Mouse (Mus musculus) lung, adult 2 months (tissue): ENCODE results near the gene Ropn1l. TPM values are rescaled to one million over a fixed set of nuclear protein-coding genes. Genes with fewer than 3 reads are reported as not detected.

ENCODE experiments used
- DNase-seq: peaks from one replicate; pipeline ENCODE4 v3.0.0; 2022
- H3K4me1 ChIP-seq: fragments of 200-500 bp; 2 replicates; pipeline ENCODE4 v1.6.1; 2011; ENCODE audit warnings: low read length; ENCODE audit not compliant: control insufficient read depth, insufficient read depth
- H3K4me3 ChIP-seq: fragments of 200-500 bp; replicated peaks from 2 replicates; pipeline ENCODE3; 2011; ENCODE audit warnings: low read depth, mild to moderate bottlenecking, control low read depth, low read length; ENCODE audit errors: extremely low read depth
- CTCF ChIP-seq: fragments of 200-500 bp; IDR thresholded peaks from 2 replicates; pipeline ENCODE4 v1.5.1; 2011; ENCODE audit warnings: mild to moderate bottlenecking, low read length, control low read depth; ENCODE audit not compliant: insufficient read depth
- POLR2A ChIP-seq: fragments of 200-500 bp; IDR thresholded peaks from 2 replicates; pipeline ENCODE4 v1.6.1; 2011; ENCODE audit warnings: low read depth, mild to moderate bottlenecking, control low read depth, low read length, borderline replicate concordance; ENCODE audit errors: extremely low read depth
- WGBS: fragments of 180-500 bp; shearing (Covaris S2); methylation state at CpG from one replicate; pipeline ENCODE4 v1.1.7; 2018; 5-methylcytosine and 5-hydroxymethylcytosine counted together
- polyA plus RNA-seq: library from polyadenylated mRNA; depleted of rRNA; stranded (reverse); fragments of >200 nt; gene quantifications from 2 replicates; pipeline ENCODE4 v1.2.3, GENCODE M21; 2012

Gene Ropn1l
- polyA plus RNA-seq, 1 experiment, result 2.1 TPM

DNA sequence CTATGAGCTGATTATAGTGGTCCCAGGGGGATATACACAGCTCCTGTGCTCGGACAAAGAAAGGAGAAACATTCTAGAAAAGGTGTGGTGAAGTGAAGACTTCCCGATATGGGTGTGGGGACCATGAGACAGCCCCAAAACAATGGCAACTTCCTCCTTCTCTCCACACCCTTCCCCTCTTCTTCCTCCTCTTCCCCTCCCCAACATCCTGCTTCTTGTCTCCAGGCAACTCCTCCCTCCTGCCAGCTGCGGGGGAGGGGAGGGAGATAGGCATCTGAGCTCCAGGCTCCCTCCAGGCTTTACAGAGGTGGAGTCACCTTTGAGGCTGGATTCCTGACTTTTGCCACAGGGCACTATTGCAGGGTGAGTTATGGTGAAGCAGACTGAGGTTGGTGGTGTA is 40.6 kb downstream of the Ropn1l start:
- WGBS, result 8% methylated on average over 3 of the region's 3 CpGs
- peak; percentile 36 for DNase-seq

GRCm38 (mm10) chr15:31412436-31412835 is 41.1 kb downstream of the Ropn1l start:
- no peak for DNase-seq
- WGBS, result 66% methylated on average over 6 of the region's 6 CpGs
- Histone ChIP-seq H3K4me1 (peaks cover 11% of the 10 kb centered on the region), H3K4me3 (no peak overlapping the region)
- TF ChIP-seq POLR2A, result no peak
- no peak for TF ChIP-seq CTCF

More for the DNA sequence above, 40.6 kb downstream of the Ropn1l start:
- TF ChIP-seq CTCF (no peak), POLR2A (no peak)
- no peak overlapping the region for H3K4me3 ChIP-seq
- H3K4me1 ChIP-seq, result peaks cover 11% of the 10 kb centered on the region

DNA sequence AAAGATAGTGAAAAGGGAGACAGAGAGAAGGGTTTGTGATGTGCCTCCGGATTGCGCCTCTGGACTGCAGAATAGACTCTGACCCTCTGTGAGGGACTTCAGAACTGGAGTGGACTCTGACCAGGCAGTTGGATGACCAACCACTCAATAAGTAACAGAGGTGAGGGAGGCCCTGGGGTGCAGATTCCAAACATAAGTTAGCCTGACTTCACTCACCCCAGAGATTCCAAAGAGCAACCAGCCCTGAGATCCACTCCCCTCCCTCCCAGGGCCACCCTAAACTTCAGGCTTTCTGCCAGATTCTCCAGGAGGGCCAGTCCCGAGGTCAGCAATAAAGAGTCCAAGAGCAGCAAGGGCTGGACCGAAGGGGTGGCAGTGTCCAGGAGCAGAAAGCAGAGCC is 46.0 kb downstream of the Ropn1l start:
- H3K4me1 ChIP-seq, result peaks cover 3% of the 10 kb centered on the region; the same call in 1 of the 2 replicates
- 57% methylated on average over 4 of the region's 4 CpGs for WGBS
- H3K4me3 ChIP-seq, result no peak overlapping the region
- no peak for DNase-seq
- TF ChIP-seq CTCF, result no peak
- TF ChIP-seq POLR2A, result no peak

GRCm38 (mm10) chr15:31406881-31407280 is 46.7 kb downstream of the Ropn1l start:
- Histone ChIP-seq H3K4me3 (no peak overlapping the region), H3K4me1 (no peaks in the 10 kb centered on the region; the same call in 1 of the 2 replicates)
- DNase-seq, result no peak
- TF ChIP-seq POLR2A (no peak), CTCF (no peak)
- WGBS, result 75% methylated on average over 5 of the region's 5 CpGs

DNA sequence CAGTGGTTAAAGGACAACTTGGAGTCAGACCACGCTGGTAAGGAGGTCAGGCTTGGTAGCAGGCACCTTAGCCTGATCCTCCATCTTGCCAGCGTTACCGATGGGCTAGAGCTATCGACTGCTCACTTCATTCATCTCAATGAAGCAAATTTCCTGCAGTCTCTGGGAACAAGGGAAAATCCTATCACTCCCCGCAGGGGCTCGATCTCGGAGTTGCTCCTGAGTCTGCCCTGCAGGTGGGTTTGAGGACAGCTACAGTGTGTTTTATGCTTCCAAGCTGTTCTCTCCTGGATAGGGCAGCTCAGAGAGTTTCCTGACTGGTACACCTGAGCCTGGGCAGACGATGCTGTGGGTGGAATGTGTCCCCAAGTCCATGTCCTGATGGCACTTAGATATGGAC is 49.2 kb downstream of the Ropn1l start:
- WGBS, result 88% methylated on average over 8 of the region's 8 CpGs
- no peaks in the 10 kb centered on the region; the same call in 1 of the 2 replicates for H3K4me1 ChIP-seq
- H3K4me3 ChIP-seq, result no peak overlapping the region
- no peak for TF ChIP-seq CTCF
- TF ChIP-seq POLR2A, result no peak
- DNase-seq, result no peak

- 88% methylated on average over 12 of the region's 12 CpGs for WGBS
- TF ChIP-seq CTCF, result no peak
- no peak for TF ChIP-seq POLR2A
- Histone ChIP-seq H3K4me1 (no peaks in the 10 kb centered on the region; the same call in 1 of the 2 replicates), H3K4me3 (no peak overlapping the region)
- DNase-seq, result no peak
Measured at GRCm38 (mm10) chr15:31402200-31402892, 51.2 kb downstream of the Ropn1l start.

- TF ChIP-seq CTCF, result no peak
- no peak for TF ChIP-seq POLR2A
- H3K4me3 ChIP-seq, result no peak overlapping the region
- WGBS, result 40% methylated on average over 3 of the region's 3 CpGs
- H3K4me1 ChIP-seq, result no peaks in the 10 kb centered on the region
- DNase-seq, result no peak
Measured at GRCm38 (mm10) chr15:31400974-31401373, 52.6 kb downstream of the Ropn1l start.

DNA sequence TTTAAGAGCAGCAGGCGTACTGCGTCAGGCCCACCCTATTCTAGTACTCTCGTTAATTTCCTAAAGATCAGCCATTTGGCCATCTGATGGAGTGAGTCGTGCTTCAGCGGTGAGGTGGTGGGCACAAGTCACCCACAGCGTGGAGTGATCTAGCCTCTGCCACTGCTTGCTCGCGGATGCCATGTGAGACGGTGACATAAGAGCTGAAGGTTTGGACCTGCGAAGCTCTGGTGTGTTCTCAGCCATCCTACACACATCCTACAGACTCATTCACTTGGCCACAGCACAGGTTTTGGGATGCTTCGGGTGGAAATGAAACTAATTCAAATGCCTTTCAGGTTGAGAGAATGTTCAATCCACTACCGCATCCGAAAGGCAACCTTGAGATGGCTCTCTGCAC is 54.8 kb downstream of the Ropn1l start:
- no peak for DNase-seq
- no peak overlapping the region for H3K4me3 ChIP-seq
- TF ChIP-seq POLR2A (no peak), CTCF (no peak)
- 95% methylated on average over 13 of the region's 13 CpGs for WGBS
- H3K4me1 ChIP-seq, result peaks cover 3% of the 10 kb centered on the region; the same call in 1 of the 2 replicates

- TF ChIP-seq POLR2A (no peak), CTCF (no peak)
- Histone ChIP-seq H3K4me1 (peaks cover 3% of the 10 kb centered on the region; the same call in 1 of the 2 replicates), H3K4me3 (no peak overlapping the region)
- no peak for DNase-seq
- WGBS, result 81% methylated on average over 3 of the region's 3 CpGs
Measured at GRCm38 (mm10) chr15:31397379-31397778, 56.2 kb downstream of the Ropn1l start.

- no peak for DNase-seq
Measured at GRCm38 (mm10) chr15:31396755-31397154, 56.8 kb downstream of the Ropn1l start.

More at GRCm38 (mm10) chr15:31396755-31397154, 56.8 kb downstream of the Ropn1l start:
- H3K4me3 ChIP-seq, result no peak overlapping the region
- WGBS, result 73% methylated on average over 5 of the region's 5 CpGs
- TF ChIP-seq POLR2A, result no peak
- TF ChIP-seq CTCF, result no peak
- H3K4me1 ChIP-seq, result peaks cover 3% of the 10 kb centered on the region; the same call in 1 of the 2 replicates
